Mouse (Mus musculus) forebrain, embryonic 11.5 days (tissue): ENCODE measurements around the gene Cspg4. TPM values are rescaled to one million over a fixed set of nuclear protein-coding genes. Genes with fewer than 3 reads are reported as not detected.
A peak's percentile ranks its signal among the peaks of the same experiment; 100 is the strongest.

Source experiments
- ATAC-seq: fragments of 200-750 bp; cut with Nextera tagmentation; replicated peaks from 2 replicates; pipeline ENCODE4 v1.8.0; 2017; ENCODE audit warnings: moderate TSS enrichment; ENCODE audit not compliant: low FRiP score
- DNase-seq: peaks from one replicate; pipeline ENCODE4 v3.0.0-alpha.2; 2017; ENCODE audit warnings: low spot score
- H3K27ac ChIP-seq: fragments of 300-500 bp; sonication (generic); 2 replicates; pipeline ENCODE4 v1.5.1; 2014; ENCODE audit warnings: low read depth, low read length
- H3K27me3 ChIP-seq: fragments of 300-500 bp; sonication (generic); 2 replicates; pipeline ENCODE4 v1.6.1; 2014; ENCODE audit warnings: mild to moderate bottlenecking, low read length, mixed read lengths; ENCODE audit not compliant: control insufficient read depth, insufficient read depth
- H3K36me3 ChIP-seq: fragments of 300-500 bp; sonication (generic); 2 replicates; pipeline ENCODE4 v1.6.1; 2014; ENCODE audit warnings: mild to moderate bottlenecking, low read length, moderate library complexity, mixed read lengths; ENCODE audit not compliant: control insufficient read depth, insufficient read depth
- H3K4me1 ChIP-seq: fragments of 300-500 bp; sonication (generic); replicated peaks from 2 replicates; pipeline ENCODE4 v1.6.1; 2014; ENCODE audit warnings: low read length, mixed read lengths; ENCODE audit not compliant: control insufficient read depth, insufficient read depth
- H3K4me2 ChIP-seq: fragments of 300-500 bp; sonication (generic); 2 replicates; pipeline ENCODE4 v1.6.1; 2014; ENCODE audit warnings: low read depth, mild to moderate bottlenecking, low read length, moderate library complexity, mixed read lengths; ENCODE audit not compliant: severe bottlenecking
- H3K4me3 ChIP-seq: fragments of 300-500 bp; sonication (generic); 2 replicates; pipeline ENCODE4 v1.5.1; 2014; ENCODE audit warnings: low read depth, low read length
- H3K9ac ChIP-seq: fragments of 300-500 bp; sonication (generic); 2 replicates; pipeline ENCODE4 v1.6.1; 2014; ENCODE audit warnings: low read length
- H3K9me3 ChIP-seq: fragments of 300-500 bp; sonication (generic); 2 replicates; pipeline ENCODE4 v1.6.1; 2016; ENCODE audit warnings: low read length, mixed read lengths; ENCODE audit not compliant: control insufficient read depth
- WGBS: fragments of 180-500 bp; shearing (Covaris S2); extraction: QIAGEN DNeasy Blood & Tissue Kit; methylation state at CpG from one replicate; pipeline ENCODE4 v1.1.7; 2014; 5-methylcytosine and 5-hydroxymethylcytosine counted together
- polyA plus RNA-seq: library from polyadenylated mRNA; unstranded; fragments of >200 nt; fragmentation: Nextera tagmentation; extraction: Ambion mirVana; gene quantifications from 2 replicates; pipeline ENCODE4 v1.2.1, GENCODE M21; 2014

Gene Cspg4
- polyA plus RNA-seq, 1 experiment from 2014 or later: 2.0 TPM

DNA sequence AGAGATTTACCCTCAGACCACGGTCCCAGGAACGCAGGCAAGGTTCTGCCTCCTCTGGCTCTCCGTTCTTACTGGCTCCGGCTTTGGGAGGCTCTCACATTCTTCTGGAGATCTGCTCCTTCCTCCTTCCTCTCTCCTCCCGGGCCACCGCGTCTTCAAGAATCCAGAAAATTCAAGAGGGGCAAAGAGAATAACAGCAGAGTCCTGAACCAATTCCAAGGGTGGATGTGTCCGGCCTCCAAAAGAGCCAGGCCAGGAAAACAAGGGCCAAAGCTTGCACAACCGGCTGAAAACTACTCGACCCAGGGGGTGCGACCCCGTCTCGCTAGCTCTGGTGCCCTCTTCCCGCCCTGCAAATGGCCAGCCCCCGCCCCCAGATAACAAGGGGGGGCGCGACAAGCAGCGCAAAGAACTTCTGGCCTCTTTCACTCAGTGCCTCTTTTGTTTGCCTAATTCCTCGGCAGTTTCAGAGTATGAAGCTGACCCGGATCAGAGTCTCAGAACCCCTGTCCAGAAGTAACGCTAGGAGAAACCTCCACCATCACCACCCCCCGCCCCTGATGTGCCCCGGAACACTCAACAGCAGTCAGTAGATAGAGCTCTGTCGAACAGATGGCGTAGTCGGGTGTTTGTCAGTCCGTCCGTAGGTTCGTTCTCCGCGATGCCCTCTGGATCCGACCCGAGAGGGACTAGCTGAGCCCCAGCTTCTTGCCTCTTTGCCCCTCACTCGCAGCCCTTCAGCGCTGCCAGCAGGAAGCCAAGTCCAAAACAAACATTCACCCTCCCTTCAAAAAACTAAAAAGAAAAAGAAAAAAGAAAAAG lies 62.6 kb downstream of the Cspg4 start:
- peak overlapping the region; percentile 49 for H3K4me3 ChIP-seq
- WGBS: under 1% methylated on average over 35 of the region's 35 CpGs
- H3K27me3 ChIP-seq: no peaks in the 10 kb centered on the region; the same call in 1 of the 2 replicates
- no peaks in the 10 kb centered on the region for H3K9me3 ChIP-seq
- no peaks in the 10 kb centered on the region for H3K36me3 ChIP-seq
- peak overlapping the region; percentile 89 for H3K4me2 ChIP-seq
- DNase-seq: peak; percentile 70
- H3K9ac ChIP-seq: peak overlapping the region; percentile 67
- ATAC-seq: peak; percentile 51
- H3K4me1 ChIP-seq: peaks cover 14% of the 10 kb centered on the region; the same call in 1 of the 2 replicates
- H3K27ac ChIP-seq: peak overlapping the region; percentile 58

DNA sequence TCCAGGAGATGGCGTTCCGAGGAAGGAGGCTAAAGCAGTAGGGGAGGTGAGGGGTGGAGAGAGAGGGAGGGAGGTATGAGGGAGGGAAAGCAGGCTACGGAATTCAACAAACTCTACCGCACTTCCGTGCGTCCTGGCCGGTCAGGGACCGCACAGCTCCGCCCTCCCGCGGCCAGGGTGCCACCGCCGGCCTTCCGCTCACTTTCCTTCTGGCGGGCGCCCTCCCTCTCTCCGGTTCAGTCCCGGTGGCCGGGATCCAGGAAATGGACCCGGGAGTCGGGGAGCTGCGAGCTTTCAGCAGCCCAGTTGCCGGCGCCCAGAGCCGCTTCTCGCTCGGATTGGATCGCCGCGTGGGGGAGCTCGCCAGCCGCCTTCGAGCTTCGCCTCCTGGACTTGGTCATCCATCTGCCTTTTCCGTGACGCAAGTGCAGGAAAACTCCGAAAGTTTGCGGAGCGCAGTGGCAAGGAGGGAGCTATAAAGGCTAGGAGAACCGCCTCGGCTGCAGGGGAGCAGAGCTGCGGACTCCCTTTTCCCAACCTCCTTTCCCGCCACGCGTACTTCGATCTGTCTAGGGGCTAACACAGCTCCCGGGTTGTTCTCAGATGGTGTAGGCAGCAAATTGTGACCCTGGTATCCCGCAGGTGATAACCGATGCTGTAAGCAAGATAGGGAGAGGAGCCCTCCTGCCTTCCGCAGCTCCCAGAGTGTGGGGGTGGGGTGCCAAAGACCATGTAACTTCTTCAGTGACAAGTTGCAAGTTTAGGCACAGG lies 63.4 kb downstream of the Cspg4 start, which contains the start of gene Snx33:
Gene Snx33, minus strand, starts transcription at position 331 of the 771 bp plus-strand sequence.
- WGBS: 0% methylated on average over 49 of the region's 50 CpGs
- Histone ChIP-seq H3K4me1 (peaks cover 14% of the 10 kb centered on the region; the same call in 1 of the 2 replicates), H3K4me3 (peak within 1 kb of the TSS; percentile 49), H3K27me3 (no peaks in the 10 kb centered on the region; the same call in 1 of the 2 replicates), H3K27ac (peak within 1 kb of the TSS; percentile 58), H3K9me3 (no peaks in the 10 kb centered on the region), H3K9ac (peak within 1 kb of the TSS; percentile 67), H3K36me3 (no peaks in the 10 kb centered on the region), H3K4me2 (peak within 1 kb of the TSS; percentile 89)
- ATAC-seq (peak; percentile 91), DNase-seq (peak; percentile 96)

DNA sequence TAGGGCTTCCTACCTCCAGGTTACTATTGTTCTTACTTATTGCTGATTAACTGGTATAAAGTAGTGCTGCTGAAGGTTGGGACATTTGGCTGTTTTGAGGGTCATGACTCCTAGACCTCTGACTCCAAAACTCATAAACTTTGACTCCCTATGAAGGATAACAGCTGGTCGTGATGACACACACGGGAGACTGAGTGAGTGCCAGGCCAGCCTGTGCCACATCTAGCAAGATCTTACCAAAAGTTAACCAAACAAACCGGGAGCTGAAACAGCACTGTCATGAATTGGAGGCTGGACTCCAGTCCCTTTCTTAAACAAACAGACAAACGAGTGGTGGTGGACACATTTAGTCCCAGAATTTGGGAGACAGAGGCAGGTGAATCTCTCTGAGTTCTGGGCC lies 64.7 kb downstream of the Cspg4 start:
- no peak overlapping the region for H3K4me2 ChIP-seq
- no peaks in the 10 kb centered on the region; the same call in 1 of the 2 replicates for H3K27me3 ChIP-seq
- no peak for ATAC-seq
- no peak overlapping the region for H3K9ac ChIP-seq
- DNase-seq: no peak
- H3K4me3 ChIP-seq: no peak overlapping the region
- H3K4me1 ChIP-seq: peaks cover 10% of the 10 kb centered on the region; the same call in 1 of the 2 replicates
- no peaks in the 10 kb centered on the region for H3K36me3 ChIP-seq
- H3K27ac ChIP-seq: no peak overlapping the region
- H3K9me3 ChIP-seq: no peaks in the 10 kb centered on the region
- WGBS: 75% methylated on average over 4 of the region's 4 CpGs

DNA sequence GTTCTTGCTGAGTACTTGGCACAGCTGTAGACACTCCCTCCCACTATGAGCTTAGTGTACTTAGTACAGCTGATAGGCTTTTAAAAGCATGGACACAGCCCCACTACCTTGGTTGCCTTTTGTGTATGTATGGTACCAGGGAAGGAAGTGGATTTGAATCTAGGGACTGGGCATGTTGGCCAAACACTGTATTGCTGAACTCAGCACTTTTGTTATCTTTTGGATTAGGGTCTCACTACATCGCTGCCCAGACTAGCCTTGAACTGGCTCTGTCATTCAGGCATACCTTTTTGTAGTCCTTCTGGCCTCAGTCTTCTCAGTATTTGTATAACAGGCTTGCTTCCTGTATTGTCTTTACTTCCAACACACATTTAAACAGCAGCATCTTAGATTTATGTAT lies 65.7 kb downstream of the Cspg4 start:
- H3K9me3 ChIP-seq: no peaks in the 10 kb centered on the region
- no peak overlapping the region for H3K4me3 ChIP-seq
- 81% methylated on average over 1 of the region's 1 CpGs for WGBS
- no peak overlapping the region for H3K9ac ChIP-seq
- H3K27ac ChIP-seq: no peak overlapping the region
- H3K27me3 ChIP-seq: no peaks in the 10 kb centered on the region; the same call in 1 of the 2 replicates
- no peak overlapping the region for H3K4me2 ChIP-seq
- ATAC-seq: no peak
- no peak for DNase-seq
- H3K36me3 ChIP-seq: no peaks in the 10 kb centered on the region
- H3K4me1 ChIP-seq: peaks cover 9% of the 10 kb centered on the region; the same call in 1 of the 2 replicates

DNA sequence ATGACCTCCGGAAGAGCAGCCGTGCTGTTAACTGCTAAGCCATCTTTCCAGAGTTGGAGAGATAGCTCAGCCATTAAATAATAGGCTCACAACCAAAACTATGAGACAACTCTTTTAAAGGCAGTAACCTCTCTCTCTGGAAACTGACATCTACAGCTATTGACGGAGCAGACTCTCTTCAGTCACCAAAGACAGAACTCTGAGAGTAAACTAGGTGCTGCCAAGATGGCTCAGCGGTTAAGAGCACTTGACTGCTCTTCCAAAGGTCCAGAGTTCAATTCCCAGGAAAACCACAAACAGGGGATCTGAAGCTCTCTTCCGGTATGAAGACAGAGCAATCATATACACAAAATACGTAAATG lies 72.0 kb downstream of the Cspg4 start:
- H3K9me3 ChIP-seq: no peaks in the 10 kb centered on the region
- WGBS: 18% methylated on average over 6 of the region's 6 CpGs
- no peaks in the 10 kb centered on the region for H3K27me3 ChIP-seq
- ATAC-seq (no peak), DNase-seq (no peak)
- H3K4me2 ChIP-seq: peak overlapping the region; percentile 53; the same call in 1 of the 2 replicates
- H3K27ac ChIP-seq: no peak overlapping the region
- peak overlapping the region; percentile 23; the same call in 1 of the 2 replicates for H3K9ac ChIP-seq
- peaks cover 3% of the 10 kb centered on the region; the same call in 1 of the 2 replicates for H3K4me1 ChIP-seq
- no peaks in the 10 kb centered on the region for H3K36me3 ChIP-seq
- H3K4me3 ChIP-seq: peak overlapping the region; percentile 46

DNA sequence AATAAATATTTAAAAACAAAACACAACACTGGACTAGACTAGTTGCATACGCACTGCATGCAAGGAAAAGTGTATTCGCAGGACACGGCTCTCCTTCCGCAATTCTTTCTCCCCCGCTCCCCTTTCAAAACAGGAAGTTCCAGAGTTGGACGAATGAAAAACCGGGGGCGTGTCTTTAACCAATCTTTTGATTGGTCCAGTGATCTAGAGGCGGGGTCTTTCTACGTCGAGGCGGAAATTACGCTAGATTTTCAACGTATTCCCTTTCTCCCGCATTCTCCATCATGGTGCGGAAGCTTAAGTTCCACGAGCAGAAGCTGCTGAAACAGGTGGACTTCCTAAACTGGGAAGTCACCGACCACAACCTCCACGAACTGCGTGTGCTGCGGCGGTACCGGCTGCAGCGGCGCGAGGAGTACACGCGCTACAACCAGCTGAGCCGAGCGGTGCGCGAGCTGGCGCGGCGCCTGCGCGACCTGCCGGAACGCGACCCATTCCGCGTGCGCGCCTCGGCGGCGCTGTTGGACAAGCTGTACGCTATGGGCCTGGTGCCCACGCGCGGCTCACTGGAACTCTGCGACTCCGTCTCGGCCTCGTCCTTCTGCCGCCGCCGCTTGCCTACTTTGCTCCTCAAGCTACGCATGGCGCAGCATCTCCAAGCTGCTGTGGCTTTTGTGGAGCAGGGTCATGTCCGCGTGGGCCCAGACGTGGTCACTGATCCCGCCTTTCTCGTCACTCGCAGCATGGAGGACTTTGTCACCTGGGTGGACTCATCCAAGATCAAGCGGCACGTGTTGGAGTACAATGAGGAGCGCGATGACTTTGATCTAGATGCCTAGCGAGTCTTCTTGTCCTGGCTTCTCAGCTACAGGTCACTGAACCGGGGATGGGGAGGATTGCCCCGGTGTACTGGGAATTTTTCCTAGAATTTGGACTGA lies 72.7 kb downstream of the Cspg4 start, which contains the start of gene Imp3:
Gene Imp3, plus strand, starts transcription at position 253 of the 938 bp plus-strand sequence.
- Histone ChIP-seq H3K9me3 (no peaks in the 10 kb centered on the region), H3K27ac (peak within 1 kb of the TSS; percentile 4; the same call in 1 of the 2 replicates), H3K27me3 (no peaks in the 10 kb centered on the region), H3K4me2 (peak within 1 kb of the TSS; percentile 78), H3K4me1 (peaks cover 3% of the 10 kb centered on the region; the same call in 1 of the 2 replicates), H3K4me3 (peak within 1 kb of the TSS; percentile 46), H3K36me3 (no peaks in the 10 kb centered on the region), H3K9ac (peak within 1 kb of the TSS; percentile 68)
- DNase-seq (peak; percentile 83), ATAC-seq (peak; percentile 94)
- under 1% methylated on average over 73 of the region's 73 CpGs for WGBS

DNA sequence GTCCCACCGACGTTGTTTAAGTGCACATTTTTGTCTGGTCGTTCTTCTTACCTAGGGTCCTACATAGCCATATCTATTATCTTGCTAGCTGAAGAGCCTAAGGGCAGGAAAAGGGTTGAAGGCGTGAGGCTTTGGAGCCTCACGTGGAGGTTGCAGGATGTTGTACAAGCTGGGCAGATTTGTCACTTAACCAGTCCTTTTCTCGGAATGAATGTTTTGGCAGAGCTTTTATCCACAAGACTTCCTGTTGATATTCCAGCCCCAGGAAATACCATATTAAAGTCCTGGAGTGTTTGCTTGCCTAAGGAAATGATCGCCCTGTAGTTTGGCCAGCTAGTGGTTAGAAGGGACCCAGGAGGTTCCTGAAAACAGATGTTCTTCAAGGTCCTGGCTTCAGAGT lies 73.5 kb downstream of the Cspg4 start:
- 6% methylated on average over 7 of the region's 7 CpGs for WGBS
- peak overlapping the region; percentile 68 for H3K9ac ChIP-seq
- H3K9me3 ChIP-seq: no peaks in the 10 kb centered on the region
- peak overlapping the region; percentile 46 for H3K4me3 ChIP-seq
- H3K27ac ChIP-seq: no peak overlapping the region
- ATAC-seq (no peak), DNase-seq (peak; percentile 41)
- H3K36me3 ChIP-seq: no peaks in the 10 kb centered on the region
- peaks cover 3% of the 10 kb centered on the region; the same call in 1 of the 2 replicates for H3K4me1 ChIP-seq
- peak overlapping the region; percentile 78 for H3K4me2 ChIP-seq
- no peaks in the 10 kb centered on the region for H3K27me3 ChIP-seq
